Comparison of ENCODE assay signal across 24 mouse cellular contexts in the genomic region with DNA sequence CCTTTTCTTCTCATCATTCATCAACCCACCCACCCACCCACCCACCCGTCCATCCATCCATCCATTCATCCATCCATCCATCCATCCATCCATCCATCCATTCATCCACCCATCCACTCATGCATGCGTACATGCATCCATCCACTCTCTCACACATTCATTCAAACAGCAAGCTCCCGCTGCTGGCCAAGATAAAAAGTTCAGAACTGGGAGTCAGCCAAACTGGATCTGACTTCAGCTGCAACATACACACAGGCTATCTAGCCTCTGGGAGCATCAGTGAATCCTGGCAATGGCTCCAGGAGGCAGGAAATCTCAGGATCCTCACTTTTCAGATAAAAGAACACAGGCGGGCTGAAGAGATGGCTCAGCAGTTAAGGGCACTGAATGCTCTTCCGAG. TPM values are rescaled to one million over a fixed set of nuclear protein-coding genes. Genes with fewer than 3 reads are reported as not detected.
DNase-seq lines count a peak whose midpoint lies in the region; ATAC-seq and TF ChIP-seq lines count a peak whose summit lies in the region.
"Had no signal": no experiment of that assay in that cellular context is flagged by ENCODE, and none has a peak within 500 bp of the region (broad histone marks: within the 10 kb centered on the region; RNA-seq: fewer than 3 reads in every experiment).

No protein-coding gene starts in this region.

- H3K4me1 ChIP-seq in intestine, postnatal 0 days (replicated peaks; ENCODE audit: control insufficient read depth, insufficient read depth, low read length) = no peaks in the 10 kb centered on the region
- H3K4me1 ChIP-seq in intestine, embryonic 16.5 days (ENCODE audit: control insufficient read depth, insufficient read depth, low read length) = peaks cover under 1% of the 10 kb centered on the region; the same call in 1 of the 2 replicates
- no peaks in the 10 kb centered on the region for H3K4me1 ChIP-seq in lung, postnatal 0 days (ENCODE audit: insufficient read depth, low read depth, low read length)
- 0 out of 2 replicates have a peak, but pooled peaks cover under 1% of the 10 kb centered on the region for H3K4me1 ChIP-seq in stomach, postnatal 0 days (replicated peaks; ENCODE audit: control insufficient read depth, insufficient read depth)

- peak; percentile 37; the same call in 1 of the 2 replicates for TF ChIP-seq CTCF in intestine, postnatal 0 days (IDR thresholded peaks at IDR 0.05; ENCODE audit: low read depth)
- peak; percentile 31 for TF ChIP-seq CTCF in lung, postnatal 0 days (IDR thresholded peaks at IDR 0.05)
- peak; percentile 52 for TF ChIP-seq CTCF in stomach, postnatal 0 days (IDR thresholded peaks at IDR 0.05; ENCODE audit: low read depth)

- no peak overlapping the region for H3K4me3 ChIP-seq in intestine, postnatal 0 days (ENCODE audit: low read depth, low read length)
- no peak overlapping the region for H3K4me3 ChIP-seq in intestine, embryonic 16.5 days (ENCODE audit: low read length)
- no peak overlapping the region for H3K4me3 ChIP-seq in lung, postnatal 0 days (ENCODE audit: low read depth, low read length)
- no peak overlapping the region for H3K4me3 ChIP-seq in stomach, postnatal 0 days (ENCODE audit: low read depth, low read length)
- H3K4me3 ChIP-seq: forebrain, embryonic 10.5 days; forebrain, embryonic 13.5 days; heart, adult 2 months; hindbrain, embryonic 10.5 days; hindbrain, embryonic 13.5 days had no signal

- DNase-seq in lung, postnatal 0 days (ENCODE audit: low spot score) = no peak
- DNase-seq in lung, adult 18-20 months = no peak
- no peak for DNase-seq in stomach, postnatal 0 days (ENCODE audit: low spot score)
- no peak for DNase-seq in layer of hippocampus, adult 8-10 months (ENCODE audit: low spot score in 2 of 2)
- DNase-seq: adrenal gland, adult 8-10 months; adrenal gland, postnatal 25 days; cerebellum, adult 18-20 months; cerebellum, adult 9-10 months; cerebellum, postnatal 14 days; gastrocnemius, postnatal 10 days; gastrocnemius, postnatal 36 days; heart, adult 2 months; heart, postnatal 10 days; heart, postnatal 36 days had no signal

- no peaks in the 10 kb centered on the region for H3K9me3 ChIP-seq in intestine, postnatal 0 days (ENCODE audit: control insufficient read depth)
- no peaks in the 10 kb centered on the region for H3K9me3 ChIP-seq in intestine, embryonic 16.5 days (ENCODE audit: control insufficient read depth, low read length)
- no peaks in the 10 kb centered on the region for H3K9me3 ChIP-seq in lung, postnatal 0 days (ENCODE audit: low read length)
- H3K9me3 ChIP-seq in stomach, postnatal 0 days (ENCODE audit: control insufficient read depth, low read length) = no peaks in the 10 kb centered on the region
- H3K9me3 ChIP-seq: forebrain, embryonic 10.5 days; forebrain, embryonic 13.5 days; hindbrain, embryonic 10.5 days; hindbrain, embryonic 13.5 days had no signal

- H3K9ac ChIP-seq in intestine, postnatal 0 days (ENCODE audit: low read depth, low read length) = no peak overlapping the region
- no peak overlapping the region for H3K9ac ChIP-seq in intestine, embryonic 16.5 days (ENCODE audit: low read depth, low read length)
- H3K9ac ChIP-seq in lung, postnatal 0 days (replicated peaks; ENCODE audit: low read depth) = no peak overlapping the region
- H3K9ac ChIP-seq in stomach, postnatal 0 days (ENCODE audit: low read length) = no peak overlapping the region
- H3K9ac ChIP-seq: forebrain, embryonic 13.5 days; hindbrain, embryonic 13.5 days had no signal

- ATAC-seq in intestine, postnatal 0 days = no peak
- no peak for ATAC-seq in intestine, embryonic 16.5 days
- no peak for ATAC-seq in lung, postnatal 0 days
- no peak for ATAC-seq in stomach, postnatal 0 days (ENCODE audit: low FRiP score, low TSS enrichment)
- ATAC-seq: activated CD4-positive, CD25-positive, alpha-beta regulatory T cell, adult 4 months; CD4-positive, CD25-positive, alpha-beta regulatory T cell, adult 4 months; forebrain, embryonic 13.5 days; forebrain, embryonic 16.5 days had no signal

- no peak overlapping the region for H3K27ac ChIP-seq in intestine, postnatal 0 days (ENCODE audit: low read depth, low read length)
- no peak overlapping the region for H3K27ac ChIP-seq in intestine, embryonic 16.5 days (ENCODE audit: low read length)
- no peak overlapping the region for H3K27ac ChIP-seq in lung, postnatal 0 days (ENCODE audit: low read length)
- no peak overlapping the region for H3K27ac ChIP-seq in stomach, postnatal 0 days (replicated peaks)
- H3K27ac ChIP-seq: forebrain, embryonic 10.5 days; forebrain, embryonic 13.5 days; heart, adult 2 months; hindbrain, embryonic 10.5 days; hindbrain, embryonic 13.5 days had no signal

- H3K36me3 ChIP-seq in intestine, postnatal 0 days (ENCODE audit: control insufficient read depth, insufficient read depth) = no peaks in the 10 kb centered on the region
- H3K36me3 ChIP-seq in intestine, embryonic 16.5 days (ENCODE audit: control insufficient read depth, insufficient read depth, low read length) = no peaks in the 10 kb centered on the region
- no peaks in the 10 kb centered on the region for H3K36me3 ChIP-seq in lung, postnatal 0 days (ENCODE audit: insufficient read depth, low read length)
- no peaks in the 10 kb centered on the region for H3K36me3 ChIP-seq in stomach, postnatal 0 days (ENCODE audit: control insufficient read depth, insufficient read depth, low read length)
- H3K36me3 ChIP-seq: forebrain, embryonic 10.5 days; hindbrain, embryonic 10.5 days; hindbrain, embryonic 13.5 days had no signal

- TF ChIP-seq EP300 in lung, postnatal 0 days (IDR thresholded peaks at IDR 0.05) = no peak
- TF ChIP-seq EP300 in stomach, postnatal 0 days (optimal IDR thresholded peaks at IDR 0.05) = no peak

- 75% methylated on average over 5 of the region's 5 CpGs for WGBS in intestine, postnatal 0 days
- WGBS in intestine, embryonic 16.5 days = 83% methylated on average over 5 of the region's 5 CpGs
- WGBS in lung, postnatal 0 days = 69% methylated on average over 5 of the region's 5 CpGs
- 81% methylated on average over 5 of the region's 5 CpGs for WGBS in stomach, postnatal 0 days

- H3K27me3 ChIP-seq in intestine, postnatal 0 days (replicated peaks; ENCODE audit: control insufficient read depth, insufficient read depth, low read length) = no peaks in the 10 kb centered on the region
- no peaks in the 10 kb centered on the region for H3K27me3 ChIP-seq in intestine, embryonic 16.5 days (replicated peaks; ENCODE audit: control insufficient read depth, insufficient read depth, low read length)
- H3K27me3 ChIP-seq in lung, postnatal 0 days (replicated peaks; ENCODE audit: insufficient read depth, low read length) = no peaks in the 10 kb centered on the region
- no peaks in the 10 kb centered on the region for H3K27me3 ChIP-seq in stomach, postnatal 0 days (ENCODE audit: control insufficient read depth, insufficient read depth, low read length)
- H3K27me3 ChIP-seq: forebrain, embryonic 13.5 days; hindbrain, embryonic 13.5 days had no signal

- H3K4me2 ChIP-seq in intestine, postnatal 0 days (replicated peaks; ENCODE audit: low read depth) = no peak overlapping the region
- no peak overlapping the region for H3K4me2 ChIP-seq in intestine, embryonic 16.5 days (ENCODE audit: low read depth, low read length)
- no peak overlapping the region for H3K4me2 ChIP-seq in lung, postnatal 0 days (replicated peaks; ENCODE audit: low read depth, low read length)
- H3K4me2 ChIP-seq in stomach, postnatal 0 days (replicated peaks; ENCODE audit: low read depth) = no peak overlapping the region
- H3K4me2 ChIP-seq: forebrain, embryonic 13.5 days; heart, embryonic 11.5 days; hindbrain, embryonic 13.5 days had no signal

RNA-seq across cellular contexts. Expression of a gene that starts 37.1 kb away (rescaled TPM):
- 8.2 and 8.9 TPM in 2 replicates for polyA plus RNA-seq in intestine, postnatal 0 days (2015; fragmentation: Nextera tagmentation; extraction: Ambion mirVana)
- polyA plus RNA-seq in intestine, embryonic 16.5 days (2015; fragmentation: Nextera tagmentation; extraction: Ambion mirVana) = 19.1 and 20.4 TPM in 2 replicates
- 41.1 and 46.6 TPM in 2 replicates for polyA plus RNA-seq in lung, postnatal 0 days (2015; fragmentation: Nextera tagmentation; extraction: Ambion mirVana)
- 11.8 and 12.2 TPM in 2 replicates for polyA plus RNA-seq in stomach, postnatal 0 days (2015; fragmentation: Nextera tagmentation; extraction: Ambion mirVana)
- 100 to 1,000 TPM; 137 to 163 (median 148) TPM for total RNA-seq in layer of hippocampus, adult 8-10 months (2022)

RNA-seq across cellular contexts. Expression of a gene that starts 42.3 kb away (rescaled TPM):
- 168 and 175 TPM in 2 replicates for polyA plus RNA-seq in intestine, postnatal 0 days (2015; fragmentation: Nextera tagmentation; extraction: Ambion mirVana)
- 110 and 114 TPM in 2 replicates for polyA plus RNA-seq in intestine, embryonic 16.5 days (2015; fragmentation: Nextera tagmentation; extraction: Ambion mirVana)
- polyA plus RNA-seq in lung, postnatal 0 days (2015; fragmentation: Nextera tagmentation; extraction: Ambion mirVana) = 106 and 118 TPM in 2 replicates
- 68.1 and 69.5 TPM in 2 replicates for polyA plus RNA-seq in stomach, postnatal 0 days (2015; fragmentation: Nextera tagmentation; extraction: Ambion mirVana)
- 10 to 100 TPM; 12.2 to 37.8 (median 21.5) TPM for total RNA-seq in layer of hippocampus, adult 8-10 months (2022)
